Mouse (Mus musculus) hindbrain, embryonic 11.5 days (tissue): ENCODE results near the gene Scfd2. TPM values are rescaled to one million over a fixed set of nuclear protein-coding genes. Genes with fewer than 3 reads are reported as not detected.

Source experiments
- ATAC-seq: fragments of 200-750 bp; cut with Nextera tagmentation; 2 replicates; pipeline ENCODE4 v1.8.0; 2017; ENCODE audit warnings: mild to moderate bottlenecking, moderate TSS enrichment, moderate library complexity; ENCODE audit not compliant: low FRiP score
- DNase-seq: peaks from one replicate; pipeline ENCODE4 v3.0.0-alpha.2; 2015; ENCODE audit warnings: low spot score
- H3K27ac ChIP-seq: fragments of 300-500 bp; sonication (generic); 2 replicates; pipeline ENCODE4 v1.5.1; 2014; ENCODE audit warnings: mild to moderate bottlenecking, low read depth, low read length
- H3K27me3 ChIP-seq: fragments of 300-500 bp; sonication (generic); 2 replicates; pipeline ENCODE4 v1.6.1; 2014; ENCODE audit warnings: mild to moderate bottlenecking, low read length, moderate library complexity, mixed read lengths; ENCODE audit not compliant: control insufficient read depth, insufficient read depth
- H3K36me3 ChIP-seq: fragments of 300-500 bp; sonication (generic); 2 replicates; pipeline ENCODE4 v1.6.1; 2014; ENCODE audit warnings: mild to moderate bottlenecking, low read length, moderate library complexity, mixed read lengths; ENCODE audit not compliant: control insufficient read depth, insufficient read depth
- H3K4me1 ChIP-seq: fragments of 300-500 bp; sonication (generic); replicated peaks from 2 replicates; pipeline ENCODE4 v1.6.1; 2014; ENCODE audit warnings: low read length, mixed read lengths; ENCODE audit not compliant: control insufficient read depth, insufficient read depth
- H3K4me2 ChIP-seq: fragments of 300-500 bp; sonication (generic); replicated peaks from 2 replicates; pipeline ENCODE4 v1.6.1; 2014; ENCODE audit warnings: mild to moderate bottlenecking, low read depth, low read length
- H3K4me3 ChIP-seq: fragments of 300-500 bp; sonication (generic); 2 replicates; pipeline ENCODE4 v1.5.1; 2014; ENCODE audit warnings: low read depth, low read length
- H3K9ac ChIP-seq: fragments of 300-500 bp; sonication (generic); 2 replicates; pipeline ENCODE4 v1.6.1; 2014; ENCODE audit warnings: low read depth, low read length
- H3K9me3 ChIP-seq: fragments of 300-500 bp; sonication (generic); 2 replicates; pipeline ENCODE4 v1.6.1; 2016; ENCODE audit warnings: low read length; ENCODE audit not compliant: control insufficient read depth
- WGBS: fragments of 180-500 bp; shearing (Covaris S2); extraction: QIAGEN DNeasy Blood & Tissue Kit; methylation state at CpG from one replicate; pipeline ENCODE4 v1.1.7; 2014; 5-methylcytosine and 5-hydroxymethylcytosine counted together
- polyA plus RNA-seq: library from polyadenylated mRNA; unstranded; fragments of >200 nt; fragmentation: Nextera tagmentation; extraction: Ambion mirVana; gene quantifications from 2 replicates; pipeline ENCODE4 v1.2.1, GENCODE M21; 2014

Gene Scfd2
- polyA plus RNA-seq, result 12.7 and 17.2 TPM in 2 replicates

DNA sequence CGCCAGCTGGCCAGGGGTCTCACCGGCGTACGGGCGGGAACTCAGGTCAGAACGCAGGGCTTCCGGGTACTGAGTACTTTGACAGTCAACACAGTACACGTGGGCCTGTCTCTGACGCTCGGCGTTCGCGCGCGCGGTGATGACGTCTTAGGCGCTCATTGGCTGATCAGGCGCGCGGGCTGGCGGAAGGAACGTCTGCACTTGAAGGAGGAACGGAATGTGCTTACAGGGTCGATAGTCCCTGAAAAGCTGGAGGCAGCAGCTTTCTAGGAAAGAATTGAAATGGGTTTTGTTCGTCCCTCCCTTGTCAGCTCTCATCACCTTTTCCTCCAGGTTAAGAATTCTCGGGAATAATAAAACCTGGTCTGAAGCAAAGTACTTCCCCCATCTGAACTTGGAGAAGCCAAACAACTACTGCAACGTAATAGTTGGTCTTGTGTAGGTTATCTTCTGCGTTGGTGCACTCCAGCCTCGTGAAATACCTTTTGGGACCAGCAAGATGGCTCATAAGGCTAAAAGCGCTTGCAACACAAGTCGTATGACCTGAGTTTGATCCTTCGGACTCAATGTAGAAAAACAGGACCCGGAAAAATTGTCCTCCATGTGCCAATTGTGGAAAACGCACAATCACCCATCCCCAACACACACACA lies at the start of gene Scfd2:
Gene Scfd2 (minus strand): TSS at position 130 of the 651 bp plus-strand sequence.
- Histone ChIP-seq H3K4me1 (peaks cover 5% of the 10 kb centered on the region; the same call in 1 of the 2 replicates), H3K4me3 (peak within 1 kb of the TSS; percentile 71), H3K4me2 (peak within 1 kb of the TSS; percentile 95), H3K9ac (peak within 1 kb of the TSS; percentile 54), H3K27me3 (no peaks in the 10 kb centered on the region), H3K36me3 (no peaks in the 10 kb centered on the region), H3K9me3 (no peaks in the 10 kb centered on the region), H3K27ac (no peak within 1 kb of the TSS)
- DNase-seq, result peak; percentile 99
- WGBS, result 7% methylated on average over 35 of the region's 35 CpGs
- peak; percentile 83 for ATAC-seq

DNA sequence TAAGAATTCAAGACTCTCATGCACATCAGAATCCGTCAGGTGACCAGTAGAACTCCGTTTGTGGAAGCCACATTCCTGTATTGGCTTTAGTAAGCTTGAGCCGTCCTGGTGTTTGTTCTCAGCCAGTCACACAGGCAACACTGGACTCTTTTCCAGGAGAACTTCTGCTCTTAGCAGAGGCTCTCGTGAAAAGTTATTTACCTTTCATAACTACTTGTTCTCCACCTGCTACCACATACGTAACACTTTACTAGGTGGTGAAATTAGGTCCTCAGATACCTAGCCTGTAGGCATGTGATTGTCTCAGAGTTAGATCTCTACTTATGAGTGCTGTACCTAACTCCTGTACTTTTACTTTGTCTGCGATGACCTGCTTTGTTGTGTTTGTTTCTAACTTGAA lies 40.2 kb upstream of the Scfd2 start:
- Histone ChIP-seq H3K4me1 (no peaks in the 10 kb centered on the region), H3K9me3 (no peaks in the 10 kb centered on the region), H3K4me2 (no peak overlapping the region), H3K27me3 (no peaks in the 10 kb centered on the region), H3K27ac (no peak overlapping the region), H3K9ac (no peak overlapping the region), H3K36me3 (0 out of 2 replicates have a peak, but pooled peaks cover 3% of the 10 kb centered on the region), H3K4me3 (no peak overlapping the region)
- ATAC-seq (no peak), DNase-seq (no peak)
- WGBS, result 91% methylated on average over 6 of the region's 6 CpGs

DNA sequence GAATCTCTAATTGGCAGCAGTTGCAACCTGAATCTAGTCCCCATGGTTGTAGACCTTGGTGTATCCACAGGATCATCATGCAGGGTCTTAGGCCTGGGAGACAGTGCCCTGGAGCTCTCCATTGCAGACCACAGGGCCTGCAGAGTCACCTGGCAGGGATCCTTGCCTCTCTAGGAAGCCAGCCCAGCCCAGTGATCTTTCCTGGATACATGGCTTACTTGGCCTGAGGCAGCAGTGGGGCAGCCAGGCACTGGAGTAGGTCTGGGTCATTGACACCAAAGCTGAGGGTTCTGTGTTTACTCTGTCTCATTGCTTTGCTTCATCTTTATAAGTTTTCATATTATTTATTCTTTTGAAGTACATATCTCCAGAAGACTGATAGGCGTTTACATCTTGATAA lies 29.6 kb upstream of the Scfd2 start:
- Histone ChIP-seq H3K4me2 (no peak overlapping the region), H3K4me1 (no peaks in the 10 kb centered on the region), H3K36me3 (0 out of 2 replicates have a peak, but pooled peaks cover 5% of the 10 kb centered on the region), H3K27ac (no peak overlapping the region), H3K27me3 (no peaks in the 10 kb centered on the region), H3K4me3 (no peak overlapping the region), H3K9me3 (no peaks in the 10 kb centered on the region), H3K9ac (no peak overlapping the region)
- WGBS, result 93% methylated on average over 1 of the region's 1 CpGs
- DNase-seq, result no peak
- ATAC-seq, result no peak

DNA sequence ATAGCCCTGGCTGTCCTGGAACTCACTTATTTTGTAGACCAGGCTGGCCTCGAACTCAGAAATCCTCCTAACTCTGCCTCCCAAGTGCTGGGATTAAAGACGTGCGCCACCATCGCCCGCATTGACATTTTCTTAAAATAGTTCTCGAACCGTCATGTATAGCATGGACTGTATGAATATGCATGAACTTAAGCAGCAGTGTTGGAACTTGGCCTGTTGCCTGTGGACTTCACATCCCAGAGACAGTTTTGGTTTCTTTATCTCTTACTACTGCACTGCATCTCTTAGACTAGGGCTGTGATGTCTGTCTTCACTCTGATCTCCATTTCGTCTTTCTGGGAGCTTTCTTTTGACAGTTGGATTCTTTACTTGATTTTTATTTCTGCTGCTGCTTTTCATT lies 18.0 kb upstream of the Scfd2 start:
- ATAC-seq, result no peak
- Histone ChIP-seq H3K9ac (no peak overlapping the region), H3K27ac (no peak overlapping the region), H3K9me3 (no peaks in the 10 kb centered on the region), H3K4me2 (no peak overlapping the region), H3K4me3 (no peak overlapping the region), H3K4me1 (no peaks in the 10 kb centered on the region), H3K27me3 (no peaks in the 10 kb centered on the region), H3K36me3 (peaks cover 2% of the 10 kb centered on the region; the same call in 1 of the 2 replicates)
- no peak for DNase-seq
- WGBS, result 91% methylated on average over 8 of the region's 8 CpGs

DNA sequence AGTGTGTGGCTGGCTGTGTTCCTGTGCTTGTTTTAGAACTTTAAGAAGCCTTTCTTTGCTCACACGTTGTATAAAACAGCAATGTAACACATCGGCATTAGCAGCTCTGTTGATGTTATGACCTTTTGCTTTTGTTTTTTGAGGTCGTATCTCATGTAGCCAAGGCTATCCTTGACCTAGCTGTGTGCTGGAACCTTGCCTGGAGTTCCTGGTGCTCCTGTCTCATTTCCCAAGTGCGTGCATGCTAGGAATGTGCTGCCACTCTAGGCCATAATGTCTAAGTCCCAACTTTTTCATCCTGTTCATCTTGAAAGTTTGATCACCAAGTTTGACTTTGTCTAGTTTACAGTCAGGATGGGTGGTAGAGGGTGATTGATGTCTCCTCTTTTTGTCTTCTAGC lies 14.0 kb upstream of the Scfd2 start:
- Histone ChIP-seq H3K4me3 (no peak overlapping the region), H3K9ac (no peak overlapping the region), H3K27ac (no peak overlapping the region), H3K4me1 (no peaks in the 10 kb centered on the region), H3K9me3 (no peaks in the 10 kb centered on the region), H3K36me3 (peaks cover 2% of the 10 kb centered on the region; the same call in 1 of the 2 replicates), H3K4me2 (no peak overlapping the region), H3K27me3 (no peaks in the 10 kb centered on the region)
- DNase-seq (no peak), ATAC-seq (no peak)
- 92% methylated on average over 4 of the region's 4 CpGs for WGBS

DNA sequence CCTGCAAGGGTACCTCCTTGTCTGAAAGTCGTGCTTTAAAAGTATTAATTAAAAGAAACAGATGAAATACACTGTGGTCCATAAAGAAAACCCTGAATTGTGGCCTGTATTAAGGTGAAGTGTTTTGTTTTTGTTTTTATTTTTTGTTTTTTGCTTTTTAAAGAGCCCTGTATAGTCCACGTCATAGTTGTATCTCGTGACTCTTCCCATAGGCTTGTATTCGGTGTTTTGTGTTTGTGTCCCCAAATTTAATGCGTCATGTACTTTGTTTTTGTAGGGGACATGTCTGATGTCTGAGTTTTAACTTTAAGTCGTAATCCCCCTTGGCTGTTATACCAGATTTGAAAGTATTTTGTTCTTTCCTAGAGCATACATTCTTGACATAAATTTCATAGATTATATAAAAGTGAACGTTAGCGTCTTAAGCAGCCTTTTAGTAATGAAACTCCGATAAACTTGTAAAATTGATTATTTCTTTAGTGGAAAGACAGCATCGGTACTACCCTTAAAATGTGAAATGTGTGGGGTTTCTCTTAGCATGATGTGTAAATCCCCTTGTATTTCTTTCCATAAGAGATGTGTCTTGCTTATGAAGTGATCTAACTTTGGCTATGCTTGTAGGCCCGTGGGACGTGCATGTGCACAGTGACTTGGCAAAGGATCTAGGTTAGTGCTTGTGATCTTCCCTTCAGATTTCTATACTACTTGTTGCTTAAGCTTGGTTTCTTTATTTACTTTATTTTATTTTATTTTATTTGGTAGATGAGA lies 4.8 kb upstream of the Scfd2 start:
- ATAC-seq (no peak), DNase-seq (no peak)
- Histone ChIP-seq H3K4me2 (peak overlapping the region; percentile 55), H3K36me3 (no peaks in the 10 kb centered on the region), H3K27me3 (no peaks in the 10 kb centered on the region), H3K9me3 (no peaks in the 10 kb centered on the region), H3K4me3 (peak overlapping the region; percentile 88), H3K27ac (no peak overlapping the region), H3K9ac (peak overlapping the region; percentile 69), H3K4me1 (no peaks in the 10 kb centered on the region; the same call in 1 of the 2 replicates)
- 54% methylated on average over 12 of the region's 12 CpGs for WGBS

DNA sequence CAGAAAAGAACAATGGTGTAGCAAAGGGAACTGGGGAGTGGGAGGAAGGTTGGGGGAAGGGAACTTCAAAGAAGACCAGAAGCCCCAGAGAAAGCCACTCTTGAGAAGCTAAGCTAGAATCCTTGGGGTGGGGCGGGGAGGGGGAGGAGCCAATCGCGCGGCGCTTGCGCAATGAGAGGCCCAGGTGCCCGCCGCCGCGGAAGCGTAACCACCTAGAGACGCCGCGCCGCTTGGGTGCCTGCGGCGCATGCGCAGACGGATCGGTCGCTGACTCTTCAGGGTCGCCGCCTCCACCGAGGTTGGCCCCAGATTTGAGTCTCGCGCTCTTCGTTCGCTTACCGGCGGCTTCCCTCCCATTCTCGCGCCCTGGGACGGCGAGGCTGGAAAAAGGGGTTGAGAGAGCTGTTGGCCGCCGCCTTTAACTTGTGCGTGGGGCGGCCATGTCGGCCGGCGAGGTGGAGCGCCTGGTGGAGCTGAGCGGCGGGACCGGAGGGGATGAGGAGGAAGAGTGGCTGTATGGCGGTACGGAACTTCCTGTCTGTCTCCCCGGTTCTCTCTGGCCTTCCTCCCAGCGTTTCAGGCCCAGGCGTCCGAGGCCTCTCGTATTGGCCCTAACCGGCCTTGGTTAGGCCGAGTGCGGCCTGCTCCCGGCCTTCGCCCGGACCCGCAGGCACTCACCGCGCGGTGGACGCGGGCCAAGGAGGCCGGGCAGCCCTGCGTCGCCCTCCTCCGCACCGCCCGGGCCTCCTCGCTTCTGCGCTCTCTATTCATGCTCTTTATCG lies 3.9 kb upstream of the Scfd2 start, which contains the start of gene Fip1l1:
Gene Fip1l1 (plus strand): TSS at position 210 of the 782 bp plus-strand sequence.
- peaks cover 5% of the 10 kb centered on the region; the same call in 1 of the 2 replicates for H3K4me1 ChIP-seq
- peak; percentile 91 for ATAC-seq
- WGBS, result 1% methylated on average over 68 of the region's 73 CpGs
- no peaks in the 10 kb centered on the region for H3K9me3 ChIP-seq
- H3K4me3 ChIP-seq, result peak within 1 kb of the TSS; percentile 88
- H3K4me2 ChIP-seq, result peak within 1 kb of the TSS; percentile 55
- peak within 1 kb of the TSS; percentile 91 for H3K27ac ChIP-seq
- H3K27me3 ChIP-seq, result no peaks in the 10 kb centered on the region
- no peaks in the 10 kb centered on the region for H3K36me3 ChIP-seq
- peak within 1 kb of the TSS; percentile 69 for H3K9ac ChIP-seq
- peak; percentile 98 for DNase-seq

DNA sequence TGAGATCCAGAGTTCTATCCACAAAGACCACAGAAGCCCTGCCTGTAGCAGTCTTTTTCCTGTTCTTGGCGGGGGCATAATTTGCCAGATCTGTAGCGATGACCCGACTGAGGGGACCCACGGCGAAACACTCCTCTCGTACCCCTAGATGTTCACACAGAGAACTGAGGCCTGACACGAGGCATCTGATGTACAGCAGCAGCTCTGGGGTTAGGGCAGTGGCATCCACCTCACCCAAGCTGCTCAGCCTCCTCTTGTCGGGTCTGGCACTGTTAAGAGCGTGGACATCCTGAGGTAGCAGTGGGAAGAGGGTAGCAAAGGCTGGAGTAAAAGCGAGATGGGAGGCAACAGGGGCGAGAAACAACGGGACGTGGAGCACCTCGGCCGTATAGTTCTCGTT lies 774 bp downstream of the Scfd2 start:
- H3K27ac ChIP-seq, result no peak overlapping the region
- ATAC-seq (no peak), DNase-seq (no peak)
- H3K4me2 ChIP-seq, result peak overlapping the region; percentile 95
- peak overlapping the region; percentile 71 for H3K4me3 ChIP-seq
- no peaks in the 10 kb centered on the region for H3K36me3 ChIP-seq
- peak overlapping the region; percentile 54 for H3K9ac ChIP-seq
- peaks cover 5% of the 10 kb centered on the region; the same call in 1 of the 2 replicates for H3K4me1 ChIP-seq
- WGBS, result 28% methylated on average over 16 of the region's 16 CpGs
- H3K27me3 ChIP-seq, result no peaks in the 10 kb centered on the region
- no peaks in the 10 kb centered on the region for H3K9me3 ChIP-seq
